Mouse (Mus musculus): ENCODE data around the gene Ascc1. TPM values are rescaled to one million over a fixed set of nuclear protein-coding genes. Genes with fewer than 3 reads are reported as not detected.

The Ascc1 gene
- total and polyA plus RNA-seq, 3 experiments: 17.0 to 37.9 TPM; not detected in 1

GRCm38 (mm10) chr10:60148087-60148486, 145.5 kb downstream of the Ascc1 start:
- H3K79me2 ChIP-seq (ENCODE audit: control insufficient read depth, insufficient read depth, low read length, poor library complexity): no peaks in the 10 kb centered on the region
- peaks cover 0 to 3% of the 10 kb centered on the region in 2 experiments; a peak in 1 of 4 replicates for H3K4me1 ChIP-seq (ENCODE audit: control insufficient read depth in 1 of 2, insufficient read depth in 2 of 2, low read length in 2 of 2)
- H3K36me3 ChIP-seq (ENCODE audit: control insufficient read depth in 1 of 2, insufficient read depth in 2 of 2, low read length in 2 of 2): no peaks in the 10 kb centered on the region
- no peak overlapping the region for H3K27ac ChIP-seq (ENCODE audit: control insufficient read depth, low read depth, low read length)
- H3K9ac ChIP-seq (ENCODE audit: control insufficient read depth, low read depth, low read length, poor library complexity, severe bottlenecking): no peak overlapping the region
- no peak overlapping the region for H3K4me3 ChIP-seq (ENCODE audit: control insufficient read depth in 1 of 2, insufficient read depth in 1 of 2, low read depth in 2 of 2, low read length in 2 of 2)
- TF ChIP-seq ZC3H11A (IDR thresholded peaks at IDR 0.05; ENCODE audit: low read depth, low read length): peak; percentile 29
- TF ChIP-seq RAD21 (IDR thresholded peaks at IDR 0.05; ENCODE audit: low read depth, low read length): peak; percentile 66
- TF ChIP-seq SMC3 (IDR thresholded peaks at IDR 0.05; ENCODE audit: low read depth, low read length): peak; percentile 47
- TF ChIP-seq NELFE (IDR thresholded peaks at IDR 0.05; ENCODE audit: low read depth, low read length): no peak
- TF ChIP-seq MAZ (IDR thresholded peaks at IDR 0.05; ENCODE audit: low read depth, low read length): no peak
- peak; percentile 66 to 74 (median 71) for TF ChIP-seq CTCF (IDR thresholded peaks at IDR 0.05 in 2 of 3, conservative IDR thresholded peaks at IDR 0.05 in 1 of 3; ENCODE audit: control insufficient read depth in 1 of 3, insufficient read depth in 1 of 3, low read depth in 2 of 3, low read length in 3 of 3, poor library complexity in 1 of 3, severe bottlenecking in 1 of 3)
- peak; percentile 61 for DNase-seq (ENCODE audit: low read depth, low spot score)
- H3K27me3 ChIP-seq (ENCODE audit: control insufficient read depth in 1 of 2, insufficient read depth in 2 of 2, low read length in 2 of 2): no peaks in the 10 kb centered on the region
- H3K9me3 ChIP-seq (replicated peaks; ENCODE audit: insufficient read depth, low read length): no peaks in the 10 kb centered on the region

Other genes starting within 250 kb of the Ascc1 start
- gene Dnajb12, start 123.2 kb upstream of the Ascc1 start, total RNA-seq (2012; rRNA removed): 13.3 and 17.2 TPM in 2 replicates
- gene Dnajb12, start 123.2 kb upstream of the Ascc1 start, polyA plus RNA-seq (2012; ENCODE audit: insufficient read depth in 1 of 2, insufficient read length in 2 of 2, low read depth in 1 of 2, low replicate concordance in 2 of 2, missing spikeins in 1 of 2): 100 to 1,000 TPM in 1 of 2 experiments, 10 to 100 TPM in 1; 41.7 to 217 TPM
- 2.6 and 40.6 TPM in 2 replicates for gene Ddit4, start 51.0 kb upstream of the Ascc1 start, total RNA-seq (2012; rRNA removed)
- 10 to 100 TPM in 1 of 2 experiments, not detected in 1; 11.6 TPM for gene Ddit4, start 51.0 kb upstream of the Ascc1 start, polyA plus RNA-seq (2012; ENCODE audit: insufficient read depth in 1 of 2, insufficient read length in 2 of 2, low read depth in 1 of 2, low replicate concordance in 2 of 2, missing spikeins in 1 of 2)
- 61.5 and 73.0 TPM in 2 replicates for gene Anapc16, start 330 bp downstream of the Ascc1 start, total RNA-seq (2012; rRNA removed)
- 10 to 100 TPM in 1 of 2 experiments, not detected in 1; 53.7 TPM for gene Anapc16, start 330 bp downstream of the Ascc1 start, polyA plus RNA-seq (2012; ENCODE audit: insufficient read depth in 1 of 2, insufficient read length in 2 of 2, low read depth in 1 of 2, low replicate concordance in 2 of 2, missing spikeins in 1 of 2)
- gene Spock2, start 103.4 kb downstream of the Ascc1 start, total RNA-seq (2012; rRNA removed): not detected in 2 replicates
- gene Spock2, start 103.4 kb downstream of the Ascc1 start, polyA plus RNA-seq (2012; ENCODE audit: insufficient read depth in 1 of 2, insufficient read length in 2 of 2, low read depth in 1 of 2, low replicate concordance in 2 of 2, missing spikeins in 1 of 2): under 1 TPM in 1 of 2 experiments, not detected in 1; 0.03 TPM
- gene Chst3, start 216.5 kb downstream of the Ascc1 start, total RNA-seq (2012; rRNA removed): not detected in 2 replicates
- under 1 TPM in 1 of 2 experiments, not detected in 1; 0.08 TPM for gene Chst3, start 216.5 kb downstream of the Ascc1 start, polyA plus RNA-seq (2012; ENCODE audit: insufficient read depth in 1 of 2, insufficient read length in 2 of 2, low read depth in 1 of 2, low replicate concordance in 2 of 2, missing spikeins in 1 of 2)